Mouse (Mus musculus) monocyte, adult 2 months (primary cell): Measurements from ENCODE around the gene Zfp580.
"Not testable (repeated sequence)": the region's sequence is repeated elsewhere in the genome, so short reads cannot be mapped to it uniquely, and the experiment has no call there.

ENCODE experiments used
- DNase-seq, 2 experiments: peaks; one replicate each; pipeline ENCODE4 v3.0.0; 2022; ENCODE audit warnings: low spot score in 2 of 2, low read depth in 1 of 2

The Zfp580 gene

DNA sequence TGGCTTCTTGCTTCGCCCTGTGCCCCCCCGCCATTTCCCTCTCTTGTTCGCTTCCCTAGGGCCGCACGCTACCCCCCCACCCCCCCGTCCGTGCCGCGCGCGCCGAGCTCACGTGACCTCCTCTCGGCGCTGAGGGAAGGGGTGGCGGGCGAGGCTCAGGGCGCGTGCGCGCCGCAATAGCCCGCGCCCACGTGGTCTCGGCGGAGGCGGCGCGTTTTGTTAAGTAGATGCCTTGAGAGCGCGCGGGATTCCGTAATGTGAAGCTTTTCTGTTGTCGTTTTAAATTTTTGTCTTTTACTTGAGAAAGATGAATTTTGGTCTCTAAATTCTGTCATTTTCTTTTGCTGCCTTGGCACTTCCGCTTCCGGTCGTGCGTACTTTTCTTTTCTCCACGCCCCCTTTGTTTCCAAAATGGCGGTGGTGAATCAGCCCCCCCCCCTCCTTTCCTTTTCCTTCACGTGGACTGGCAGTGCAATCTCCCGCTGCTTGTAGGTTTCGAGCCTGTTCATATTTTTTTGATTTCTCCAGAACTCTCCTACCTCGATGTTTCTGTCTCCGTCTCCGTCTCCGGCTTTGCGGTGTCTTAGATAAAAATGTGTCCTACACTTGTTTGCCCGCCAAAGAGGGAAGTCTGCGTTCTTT is 11.1 kb downstream of the Zfp580 start:
- DNase-seq, result peak in 1 of 2 experiments; percentile 52

GRCm38 (mm10) chr7:5064886-5065285 is 13.5 kb downstream of the Zfp580 start:
- DNase-seq, result no peak

DNA sequence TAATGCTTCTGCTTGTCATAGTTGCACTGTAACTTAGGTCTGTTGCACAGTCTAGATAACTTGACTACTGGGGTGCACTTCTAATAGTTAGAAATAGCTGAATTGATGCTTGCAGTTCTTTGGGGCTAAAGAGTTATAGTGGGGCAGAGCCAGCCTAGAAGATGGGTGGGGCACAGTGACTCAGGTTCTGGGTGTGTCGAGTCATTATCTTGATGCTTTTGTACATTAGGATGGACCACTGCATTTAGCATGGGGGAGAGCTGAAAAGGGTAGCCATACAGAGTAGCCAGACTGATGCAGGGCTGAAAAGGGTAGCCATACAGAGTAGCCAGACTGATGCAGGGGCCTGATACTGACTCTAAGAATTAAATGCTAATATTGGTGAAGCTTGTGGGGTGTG is 22.2 kb downstream of the Zfp580 start:
- DNase-seq, result no peak

- no peak for DNase-seq
Measured at GRCm38 (mm10) chr7:5074984-5075383, 23.6 kb downstream of the Zfp580 start.

DNA sequence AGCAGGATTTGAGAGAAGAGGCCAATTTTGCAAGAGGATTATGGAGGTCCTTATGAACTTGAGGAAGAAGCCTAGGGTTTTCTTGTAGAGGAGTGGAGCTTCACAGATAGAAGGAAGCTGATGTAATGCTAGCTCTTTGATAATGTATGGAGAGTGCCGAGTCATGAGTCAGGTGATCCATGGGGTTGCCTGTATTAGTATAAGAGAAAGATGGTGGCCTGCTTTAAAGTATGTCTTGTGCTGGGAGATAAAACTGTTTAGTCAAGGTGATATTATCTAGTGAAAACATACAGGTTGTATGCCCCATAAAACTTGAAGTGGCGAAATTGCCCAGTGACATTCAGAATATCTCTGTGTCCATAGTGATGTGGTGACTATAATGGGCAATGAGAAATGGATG is 25.6 kb downstream of the Zfp580 start:
- no peak for DNase-seq

DNA sequence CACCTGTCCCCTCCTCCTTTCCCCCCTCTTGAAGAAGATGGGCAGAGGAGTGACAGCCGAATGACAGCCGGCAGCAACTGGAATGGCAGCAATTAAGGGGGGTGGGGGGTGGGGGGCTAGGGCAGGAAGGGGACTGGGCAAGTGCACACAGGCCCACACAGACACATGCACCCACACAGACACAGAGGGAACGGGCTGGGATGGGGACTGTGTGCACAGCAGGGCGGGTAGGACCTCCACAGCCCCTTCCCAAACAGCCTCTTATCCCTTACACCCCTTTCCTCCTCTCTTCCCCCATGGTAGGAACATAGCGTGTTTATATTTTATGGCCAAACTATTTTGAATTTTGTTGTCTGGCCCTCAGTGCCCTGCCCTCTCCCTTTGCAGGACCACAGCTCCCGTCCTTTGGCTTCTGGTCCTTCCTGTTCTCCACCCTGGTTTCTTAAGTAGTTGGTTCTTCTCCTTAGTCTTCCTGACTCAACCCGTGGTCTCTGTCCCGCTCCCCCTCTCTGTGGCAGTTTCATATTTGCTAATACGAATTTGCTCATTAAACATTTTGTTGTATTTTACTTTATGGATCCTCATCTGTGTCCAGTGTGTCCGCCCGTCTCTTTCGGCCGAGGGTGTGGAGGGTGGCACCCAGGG is 28.1 kb downstream of the Zfp580 start:
- DNase-seq, result not testable (repeated sequence)

DNA sequence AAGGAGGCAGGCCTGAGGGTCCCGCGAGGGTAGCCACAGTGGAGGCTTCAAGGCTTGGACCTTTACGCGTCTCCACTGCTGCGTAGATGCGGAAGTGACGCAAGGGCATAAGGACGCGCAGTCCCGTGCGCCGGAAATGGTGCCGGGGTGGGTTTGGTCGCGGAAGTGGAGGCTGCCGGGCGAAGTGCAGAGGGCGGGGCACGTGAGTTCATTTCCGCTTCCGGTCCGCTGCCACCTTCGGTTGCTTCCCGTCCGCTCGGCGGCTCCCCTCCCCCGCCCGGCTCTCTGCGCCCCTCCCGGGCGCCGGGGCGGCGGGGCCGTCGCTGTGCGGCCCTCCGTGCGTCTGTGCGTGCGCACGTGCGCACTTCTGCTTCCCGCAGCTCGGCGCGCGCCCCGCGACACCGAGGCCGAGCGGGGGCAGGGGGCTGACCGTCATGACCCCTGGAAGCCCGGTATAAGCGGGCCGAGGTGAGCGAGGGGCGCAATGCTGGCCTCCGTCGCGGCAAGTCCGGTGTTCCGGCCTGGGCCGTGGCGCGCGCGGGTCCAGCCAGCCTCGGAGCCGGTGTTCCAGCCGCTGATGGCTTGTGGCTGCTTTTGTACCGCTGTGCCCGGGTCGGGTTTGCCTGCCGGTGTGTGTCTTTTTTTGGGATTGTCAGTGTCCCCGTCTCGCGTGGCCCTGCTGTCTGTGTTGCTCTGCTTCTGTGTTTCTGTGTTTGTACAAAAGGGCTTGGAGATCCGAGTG is 28.8 kb downstream of the Zfp580 start, which contains the start of gene Epn1:
Gene Epn1 (plus strand): TSS at position 226 of the 742 bp plus-strand sequence.
- DNase-seq, result peak; percentile 86 to 93

DNA sequence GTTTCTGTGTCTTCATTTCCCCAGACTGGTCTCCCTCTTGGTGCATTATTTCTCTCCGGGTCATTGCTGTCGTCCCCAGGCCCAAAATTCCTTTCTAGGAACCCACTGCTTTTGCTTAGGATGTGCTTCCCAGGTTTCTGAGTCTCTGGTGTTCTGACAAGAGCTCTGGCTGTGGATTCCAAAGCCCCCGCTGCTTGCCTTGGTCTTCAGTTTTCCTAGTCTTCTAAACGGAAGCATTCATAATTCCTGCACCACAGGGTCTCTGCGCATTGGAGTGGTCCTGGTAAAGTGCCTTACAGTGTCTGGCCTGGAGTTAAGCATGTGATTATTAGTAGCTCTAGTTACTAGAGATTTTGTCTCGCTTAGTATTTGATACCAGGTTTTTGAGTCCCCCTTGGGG is 29.5 kb downstream of the Zfp580 start:
- DNase-seq, result no peak

DNA sequence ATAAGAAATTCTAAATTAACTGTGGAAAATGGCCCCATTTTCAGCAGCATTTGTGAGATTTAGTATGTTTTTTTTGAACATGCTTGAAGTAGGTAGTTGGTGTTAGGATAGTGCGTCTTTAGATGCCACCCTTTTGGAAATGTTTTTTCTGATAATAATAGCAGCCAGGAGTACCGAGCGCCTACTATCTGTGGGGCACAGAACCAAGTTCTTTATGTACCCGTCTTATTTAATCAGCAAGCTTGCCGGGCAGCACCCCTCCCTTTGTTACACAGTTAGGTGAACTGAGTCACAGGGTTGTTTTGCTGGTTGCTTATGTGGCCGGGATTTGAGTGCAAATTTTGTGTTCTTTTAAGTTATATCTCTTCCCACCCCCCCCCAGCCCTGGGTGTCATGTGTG is 29.9 kb downstream of the Zfp580 start:
- no peak for DNase-seq

GRCm38 (mm10) chr7:5081939-5082338 is 30.6 kb downstream of the Zfp580 start:
- DNase-seq, result no peak

DNA sequence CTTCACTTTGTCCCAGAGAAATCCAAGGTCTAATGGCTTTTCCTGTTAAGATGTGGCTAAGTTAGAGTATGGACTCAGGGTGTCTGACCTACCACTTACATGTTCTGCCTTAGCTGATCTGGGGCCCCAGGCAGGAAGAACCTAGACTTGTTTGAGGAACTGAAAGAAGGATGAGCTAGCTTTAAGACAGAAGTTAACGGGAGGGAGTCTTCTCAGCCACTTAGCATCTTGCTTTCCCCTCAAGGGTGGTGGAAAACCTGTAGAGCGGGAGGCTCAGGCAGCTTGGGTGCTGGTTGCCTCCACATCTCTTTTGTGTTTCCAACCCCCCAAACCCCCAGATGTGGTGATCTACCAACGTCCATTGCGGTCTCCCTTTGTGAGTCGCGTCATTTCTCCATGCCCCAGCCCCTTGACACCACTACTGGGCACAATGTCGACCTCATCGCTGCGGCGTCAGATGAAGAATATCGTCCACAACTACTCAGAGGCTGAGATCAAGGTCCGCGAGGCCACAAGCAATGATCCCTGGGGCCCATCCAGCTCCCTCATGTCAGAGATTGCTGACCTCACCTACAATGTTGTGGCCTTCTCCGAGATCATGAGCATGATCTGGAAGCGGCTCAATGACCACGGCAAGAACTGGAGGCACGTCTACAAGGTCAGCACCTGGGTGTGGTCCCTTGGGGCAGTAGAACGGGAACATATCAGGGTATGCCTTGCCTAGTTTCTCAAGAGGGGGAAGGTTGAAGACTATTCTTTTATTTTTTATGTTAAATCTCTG is 32.2 kb downstream of the Zfp580 start:
- DNase-seq, result peak in 1 of 2 experiments; percentile 52

DNA sequence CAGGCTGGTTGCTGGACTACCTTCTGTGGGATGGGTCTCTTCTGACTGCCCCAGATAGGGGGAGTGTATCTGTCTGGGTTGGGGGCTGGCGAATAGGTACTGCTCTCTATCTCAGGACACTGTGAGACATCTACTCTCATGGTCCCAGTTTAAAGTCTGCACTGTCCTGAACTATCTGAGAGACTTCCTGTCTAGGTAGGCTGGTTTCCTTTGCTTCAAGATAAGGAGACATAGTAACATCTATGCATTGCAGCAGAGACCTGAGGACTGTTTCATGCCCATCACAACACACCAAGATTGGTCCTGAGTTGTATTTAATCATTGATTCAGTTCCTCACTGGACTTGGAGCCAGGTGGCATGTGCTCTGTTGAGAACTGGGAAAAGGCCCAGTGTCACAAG is 34.2 kb downstream of the Zfp580 start:
- no peak for DNase-seq

DNA sequence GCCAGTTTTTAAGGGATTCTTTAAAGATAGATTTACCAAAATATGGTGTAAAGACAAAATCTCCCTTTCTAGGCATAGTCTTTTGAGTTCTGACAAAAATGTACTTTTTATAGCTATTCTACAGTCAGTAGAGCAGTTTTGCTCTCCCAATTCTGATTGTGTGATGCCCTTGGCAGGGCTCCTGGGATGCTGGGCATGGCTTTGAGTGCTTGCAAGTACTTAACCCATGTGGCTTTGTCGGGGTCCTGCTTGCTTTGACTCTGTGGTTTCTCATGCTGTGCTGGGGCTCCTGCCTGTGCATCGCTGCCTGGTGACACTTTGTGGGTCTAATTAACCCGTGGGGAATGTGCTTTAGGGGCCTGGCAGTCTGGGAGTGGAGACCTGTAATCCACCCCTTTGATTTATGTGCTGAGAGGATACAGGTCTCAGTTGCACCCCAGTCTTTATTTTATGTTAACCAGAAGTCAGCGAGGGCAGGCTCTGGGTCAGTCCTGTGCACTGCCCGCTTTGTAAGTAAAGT is 35.6 kb downstream of the Zfp580 start:
- no peak for DNase-seq

GRCm38 (mm10) chr7:5087886-5088285 is 36.5 kb downstream of the Zfp580 start:
- no peak for DNase-seq

DNA sequence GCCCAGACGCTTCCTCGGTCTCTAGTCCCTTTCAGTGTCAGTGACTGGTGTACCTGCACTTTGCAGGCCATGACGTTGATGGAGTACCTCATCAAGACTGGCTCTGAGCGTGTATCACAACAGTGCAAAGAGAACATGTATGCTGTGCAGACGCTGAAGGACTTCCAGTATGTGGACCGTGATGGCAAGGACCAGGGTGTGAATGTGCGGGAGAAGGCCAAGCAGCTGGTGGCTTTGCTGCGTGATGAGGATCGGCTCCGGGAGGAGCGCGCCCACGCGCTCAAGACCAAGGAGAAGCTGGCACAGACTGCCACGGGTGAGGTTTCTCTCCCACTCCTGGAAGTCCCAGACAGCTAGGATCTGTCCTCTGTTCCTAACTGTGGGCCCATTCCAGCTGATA is 38.5 kb downstream of the Zfp580 start:
- no peak for DNase-seq

- no peak for DNase-seq
Measured at GRCm38 (mm10) chr7:5091008-5091728, 39.8 kb downstream of the Zfp580 start.

- DNase-seq, result no peak
Measured at GRCm38 (mm10) chr7:5092381-5092780, 41.0 kb downstream of the Zfp580 start.

DNA sequence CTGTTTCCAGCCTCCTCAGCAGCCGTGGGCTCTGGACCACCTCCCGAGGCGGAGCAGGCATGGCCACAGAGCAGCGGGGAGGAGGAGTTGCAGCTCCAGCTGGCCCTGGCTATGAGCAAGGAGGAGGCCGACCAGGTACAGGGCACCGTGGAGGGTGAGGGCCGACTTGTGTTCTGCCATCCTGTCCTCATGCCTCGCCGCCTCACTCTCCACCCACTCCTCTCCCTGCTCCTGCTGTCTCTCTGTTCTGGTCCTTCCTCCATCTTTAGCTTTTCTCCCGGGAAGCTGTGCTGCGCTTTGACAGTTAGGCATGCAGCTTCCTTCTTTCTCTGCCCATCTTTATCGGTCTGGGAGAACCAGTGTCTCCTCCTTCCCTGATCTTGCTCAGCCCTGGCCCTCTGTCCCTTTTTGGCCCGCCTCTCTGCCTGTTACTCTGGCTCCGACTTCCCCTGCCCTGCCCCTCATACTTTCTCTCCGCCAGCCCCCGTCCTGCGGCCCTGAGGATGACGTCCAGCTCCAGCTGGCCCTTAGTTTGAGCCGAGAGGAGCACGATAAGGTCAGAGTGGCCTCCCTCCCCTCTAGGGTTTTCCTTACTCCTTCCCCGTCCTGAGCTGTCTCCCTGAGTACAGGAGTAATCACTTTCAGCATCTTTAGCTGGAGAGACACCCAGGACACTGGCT is 41.6 kb downstream of the Zfp580 start:
- DNase-seq, result no peak

DNA sequence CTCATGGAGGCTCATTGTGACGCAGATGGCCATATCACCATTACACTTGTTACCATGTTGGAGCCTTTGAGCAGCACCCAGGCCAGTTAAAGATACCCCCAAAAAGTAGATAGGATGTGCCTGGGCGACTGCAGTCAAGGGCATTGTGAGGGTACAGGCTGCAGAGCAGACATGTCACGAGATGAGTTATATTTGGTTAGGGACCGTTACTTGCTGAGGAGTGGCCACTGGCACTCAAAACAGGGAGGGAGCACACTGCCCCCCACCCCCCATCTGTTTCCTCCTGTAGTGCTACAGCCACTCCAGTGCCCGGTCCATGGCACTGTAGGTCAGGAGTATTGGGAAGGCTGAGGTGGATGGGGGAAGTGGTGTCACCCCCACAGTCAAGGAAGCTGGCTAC is 47.4 kb downstream of the Zfp580 start:
- no peak for DNase-seq

DNA sequence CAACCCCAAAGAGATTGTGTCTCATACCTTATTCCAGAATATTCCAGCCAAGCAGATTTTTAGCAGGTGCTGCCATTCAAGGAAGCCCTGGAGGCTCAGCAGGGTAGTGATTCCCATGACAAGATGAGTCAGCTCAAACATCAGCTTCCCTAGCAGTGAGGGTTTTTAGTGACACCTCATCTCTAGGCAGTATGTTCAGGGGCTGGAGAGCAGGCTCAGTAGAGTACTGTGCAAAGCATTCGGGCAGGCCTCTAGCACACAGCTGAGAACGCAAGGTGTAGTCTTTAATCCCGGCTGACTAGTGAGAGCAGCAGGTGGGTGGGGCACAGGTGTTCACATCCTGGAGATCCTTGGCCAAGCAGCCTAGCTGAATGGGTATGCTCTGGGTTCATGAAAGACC is 48.5 kb downstream of the Zfp580 start:
- DNase-seq, result no peak
